Mouse (Mus musculus): Measurements from ENCODE around the gene Gba. TPM values are rescaled to one million over a fixed set of nuclear protein-coding genes. Genes with fewer than 3 reads are reported as not detected.

Gba gene
- total and polyA plus RNA-seq, 3 experiments = 63.6 to 65.3 (median 64.1) TPM

DNA sequence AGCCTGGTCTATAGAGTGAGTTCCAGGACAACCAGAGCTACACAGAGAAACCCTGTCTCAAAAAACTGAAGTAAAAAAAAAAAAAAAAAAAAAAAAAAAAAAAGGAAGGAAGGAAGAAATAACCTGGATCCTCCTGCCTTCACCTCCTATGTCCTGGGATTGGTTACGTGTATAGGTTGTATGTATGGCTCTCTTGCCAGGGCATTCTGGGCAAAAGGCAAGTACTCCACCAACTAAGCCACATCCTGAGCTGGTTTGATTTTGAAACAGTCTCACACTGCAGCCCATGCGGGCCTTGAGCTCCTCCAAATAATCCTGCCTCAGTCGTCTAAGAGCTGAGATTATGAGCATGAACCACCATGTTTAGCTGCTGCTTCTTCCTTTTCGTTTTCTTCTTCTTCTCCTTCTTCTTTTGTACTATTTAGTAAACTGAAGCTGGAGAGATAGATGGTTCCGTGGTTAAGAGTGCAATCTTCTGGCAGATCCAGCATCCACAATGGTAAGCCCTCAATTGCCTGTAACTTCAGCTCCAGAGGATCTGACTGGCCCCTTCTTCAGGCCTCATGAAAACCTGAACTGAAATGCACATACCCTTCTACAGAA is 39.0 kb upstream of the Gba start:
- in situ Hi-C loops (cut with MboI; ENCODE audit: low pct_ligation_motif_present, low pct_unique_long_range_greater_than_20kb, low sequenced_read_pairs) = no loop called here
- no peaks in the 10 kb centered on the region for H3K9me3 ChIP-seq (replicated peaks; ENCODE audit: low read length)
- H3K27ac ChIP-seq (ENCODE audit: insufficient read depth, low read depth) = peak overlapping the region; percentile 38; the same call in 1 of the 2 replicates
- H3K36me3 ChIP-seq (replicated peaks in 1 of 2; ENCODE audit: control insufficient read depth in 1 of 2, insufficient read depth in 1 of 2, low read length in 1 of 2) = peaks cover 20 to 25% of the 10 kb centered on the region in 2 experiments
- H3K4me1 ChIP-seq (ENCODE audit: control insufficient read depth in 1 of 2, insufficient read depth in 2 of 2) = peaks cover 8 to 41% of the 10 kb centered on the region in 2 experiments
- peak overlapping the region; percentile 84 for H3K9ac ChIP-seq (ENCODE audit: insufficient read depth, low read depth)
- peak; percentile 27 for DNase-seq (ENCODE audit: extremely low read depth)
- TF ChIP-seq ZNF384 (IDR thresholded peaks at IDR 0.05; ENCODE audit: low read depth, low read length) (peak; percentile 82), SMC3 (IDR thresholded peaks at IDR 0.05; ENCODE audit: low read depth, low read length) (no peak), SIN3A (IDR thresholded peaks at IDR 0.05; ENCODE audit: low read length) (0 out of 2 replicates have a peak, but pooled peaks have one; percentile 28), POLR2A (IDR thresholded peaks at IDR 0.05; ENCODE audit: low read depth, low read length) (0 out of 2 replicates have a peak, but pooled peaks have one; percentile 21)
- dilution Hi-C loops (cut with MboI; ENCODE audit: extremely low pct_ligation_motif_present, extremely low pct_unique_long_range_greater_than_20kb, low sequenced_read_pairs) = no loop called here
- H3K27me3 ChIP-seq (replicated peaks) = no peaks in the 10 kb centered on the region
- peak overlapping the region; percentile 42 to 84 (median 81) for H3K4me3 ChIP-seq (replicated peaks in 1 of 3; ENCODE audit: low read depth in 2 of 3, low read length in 2 of 3, poor library complexity in 1 of 3)
- peaks cover 22% of the 10 kb centered on the region for H3K79me2 ChIP-seq (replicated peaks; ENCODE audit: control insufficient read depth, extremely low read depth, insufficient read depth, poor library complexity, severe bottlenecking)
- H3K4me2 ChIP-seq (ENCODE audit: insufficient read depth, low read depth, poor library complexity, severe bottlenecking) = peak overlapping the region; percentile 95

DNA sequence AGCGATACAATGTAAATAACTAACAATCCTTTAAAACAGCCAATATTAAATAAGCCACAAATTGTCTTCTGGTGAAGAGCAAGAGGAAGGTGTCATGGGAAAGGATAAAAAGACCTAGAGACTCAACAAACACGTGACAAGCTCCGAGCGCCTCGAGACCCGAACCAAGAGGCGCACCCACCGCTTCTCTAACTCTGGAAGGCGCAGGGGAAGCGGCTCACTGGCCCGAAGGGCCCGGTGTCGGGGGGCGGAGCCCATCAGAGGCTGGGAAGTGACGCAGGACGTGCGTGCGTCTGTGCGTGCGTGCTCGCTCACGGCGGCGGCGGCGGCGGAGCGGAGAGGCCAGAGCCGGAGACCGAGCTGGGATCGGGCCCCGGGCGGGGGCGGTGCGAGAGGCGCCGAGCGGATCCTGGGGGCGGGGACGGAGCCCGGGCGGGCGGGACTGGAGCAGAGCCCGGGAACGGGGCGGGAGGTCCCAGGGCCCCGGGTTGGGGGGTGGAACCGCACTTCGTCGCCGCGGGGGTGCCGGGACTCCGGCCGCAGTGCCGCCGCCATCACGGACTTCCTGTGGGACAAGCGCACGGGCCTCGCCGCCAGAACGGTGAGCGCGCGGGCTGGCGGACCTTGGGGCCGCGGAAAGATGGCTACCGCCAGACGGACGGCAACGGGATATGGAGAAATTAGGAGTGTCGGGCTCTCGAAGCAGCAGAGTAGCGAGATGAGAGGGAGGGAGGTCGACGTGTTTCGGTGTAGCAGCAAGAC is 38.0 kb upstream of the Gba start, which contains the start of gene Clk2:
Gene Clk2 (plus strand): TSS at position 290 of the 762 bp plus-strand sequence.
- in situ Hi-C loops (cut with MboI; ENCODE audit: low pct_ligation_motif_present, low pct_unique_long_range_greater_than_20kb, low sequenced_read_pairs) (no loop called here), dilution Hi-C loops (cut with MboI; ENCODE audit: extremely low pct_ligation_motif_present, extremely low pct_unique_long_range_greater_than_20kb, low sequenced_read_pairs) (no loop called here)
- DNase-seq (ENCODE audit: extremely low read depth) = peak; percentile 95
- H3K79me2 ChIP-seq (replicated peaks; ENCODE audit: control insufficient read depth, extremely low read depth, insufficient read depth, poor library complexity, severe bottlenecking) = peaks cover 22% of the 10 kb centered on the region
- peak within 1 kb of the TSS; percentile 84 for H3K9ac ChIP-seq (ENCODE audit: insufficient read depth, low read depth)
- peaks cover 29 to 34% of the 10 kb centered on the region in 2 experiments for H3K36me3 ChIP-seq (replicated peaks in 1 of 2; ENCODE audit: control insufficient read depth in 1 of 2, insufficient read depth in 1 of 2, low read length in 1 of 2)
- peak; percentile 79 for TF ChIP-seq TBP (conservative IDR thresholded peaks at IDR 0.05; ENCODE audit: low read depth, low read length)
- TF ChIP-seq MAX (IDR thresholded peaks at IDR 0.05; ENCODE audit: low read length) = peak; percentile 83
- TF ChIP-seq CHD1 (IDR thresholded peaks at IDR 0.05; ENCODE audit: low read depth, low read length) = peak; percentile 64; the same call in 1 of the 2 replicates
- peak; percentile 89 for TF ChIP-seq POLR2AphosphoS2 (IDR thresholded peaks at IDR 0.05; ENCODE audit: low read depth, low read length)
- peak; percentile 67 for TF ChIP-seq NRF1 (IDR thresholded peaks at IDR 0.05; ENCODE audit: low read depth, low read length)
- 0 out of 2 replicates have a peak, but pooled peaks have one; percentile 73 for TF ChIP-seq UBTF (IDR thresholded peaks at IDR 0.05; ENCODE audit: low read depth, low read length)
- peak; percentile 86 for TF ChIP-seq TCF12 (IDR thresholded peaks at IDR 0.05; ENCODE audit: low read depth, low read length)
- peak; percentile 68 for TF ChIP-seq HCFC1 (IDR thresholded peaks at IDR 0.05; ENCODE audit: low read depth, low read length)
- TF ChIP-seq BHLHE40 (IDR thresholded peaks at IDR 0.05; ENCODE audit: low read depth, low read length) = peak; percentile 83
- TF ChIP-seq MAFK (IDR thresholded peaks at IDR 0.05; ENCODE audit: insufficient replicate concordance, low read length) = no peak
- TF ChIP-seq ZMIZ1 (IDR thresholded peaks at IDR 0.05; ENCODE audit: low read depth, low read length) = peak; percentile 85
- no peak for TF ChIP-seq GABPA (IDR thresholded peaks at IDR 0.05; ENCODE audit: insufficient replicate concordance, low read depth, low read length)
- peak; percentile 56 for TF ChIP-seq USF1 (IDR thresholded peaks at IDR 0.05; ENCODE audit: low read depth, low read length)
- peak; percentile 81 for TF ChIP-seq SIN3A (IDR thresholded peaks at IDR 0.05; ENCODE audit: low read length)
- no peak for TF ChIP-seq CHD2 (IDR thresholded peaks at IDR 0.05; ENCODE audit: low read length)
- 0 out of 2 replicates have a peak, but pooled peaks have one; percentile 24 for TF ChIP-seq MYC (IDR thresholded peaks at IDR 0.05; ENCODE audit: low read depth, low read length)
- TF ChIP-seq MXI1 (IDR thresholded peaks at IDR 0.05; ENCODE audit: low read depth, low read length) = peak; percentile 90
- TF ChIP-seq ZKSCAN1 (IDR thresholded peaks at IDR 0.05; ENCODE audit: borderline replicate concordance, low read depth, low read length) = no peak
- peak; percentile 94 for TF ChIP-seq POLR2A (IDR thresholded peaks at IDR 0.05; ENCODE audit: low read depth, low read length)
- TF ChIP-seq SMC3 (IDR thresholded peaks at IDR 0.05; ENCODE audit: low read depth, low read length) = no peak
- TF ChIP-seq KAT2A (IDR thresholded peaks at IDR 0.05; ENCODE audit: insufficient replicate concordance, low read length) = 0 out of 2 replicates have a peak, but pooled peaks have one; percentile 66
- TF ChIP-seq USF2 (conservative IDR thresholded peaks at IDR 0.05; ENCODE audit: low read depth, low read length) = peak; percentile 50; the same call in 1 of the 2 replicates
- TF ChIP-seq NELFE (IDR thresholded peaks at IDR 0.05; ENCODE audit: low read depth, low read length) = peak; percentile 92
- peak; percentile 47; the same call in 1 of the 2 replicates for TF ChIP-seq ELF1 (IDR thresholded peaks at IDR 0.05; ENCODE audit: low read depth, low read length)
- no peak for TF ChIP-seq CTCF (conservative IDR thresholded peaks at IDR 0.05 in 1 of 2, IDR thresholded peaks at IDR 0.05 in 1 of 2; ENCODE audit: low read depth in 2 of 2, low read length in 2 of 2)
- peak; percentile 67; the same call in 1 of the 2 replicates for TF ChIP-seq MAZ (IDR thresholded peaks at IDR 0.05; ENCODE audit: low read depth, low read length)
- peaks cover 8 to 33% of the 10 kb centered on the region in 2 experiments for H3K4me1 ChIP-seq (ENCODE audit: control insufficient read depth in 1 of 2, insufficient read depth in 2 of 2)
- H3K27me3 ChIP-seq (replicated peaks) = no peaks in the 10 kb centered on the region
- H3K9me3 ChIP-seq (replicated peaks; ENCODE audit: low read length) = no peaks in the 10 kb centered on the region
- peak within 1 kb of the TSS; percentile 95 for H3K4me2 ChIP-seq (ENCODE audit: insufficient read depth, low read depth, poor library complexity, severe bottlenecking)
- H3K27ac ChIP-seq (ENCODE audit: insufficient read depth, low read depth) = peak within 1 kb of the TSS; percentile 71
- H3K4me3 ChIP-seq (replicated peaks in 1 of 3; ENCODE audit: low read depth in 2 of 3, low read length in 2 of 3, poor library complexity in 1 of 3) = peak within 1 kb of the TSS; percentile 76 to 84 (median 81)

Data from CH12.LX (cell line).